Mouse (Mus musculus): Measurements from ENCODE around the gene Tox2. TPM values are rescaled to one million over a fixed set of nuclear protein-coding genes. Genes with fewer than 3 reads are reported as not detected.

The Tox2 gene
- polyA plus RNA-seq, 1 experiment from 2014 or later = 20.6 TPM

- Histone ChIP-seq H3K36me3 (no peaks in the 10 kb centered on the region), H3K9me3 (no peaks in the 10 kb centered on the region), H3K4me3 (no peak overlapping the region), H3K27ac (0 out of 2 replicates have a peak overlapping the region, but pooled peaks have one; percentile 35), H3K4me1 (replicated peaks) (peaks cover 41% of the 10 kb centered on the region), H3K27me3 (peaks cover 26% of the 10 kb centered on the region; the same call in 1 of the 2 replicates), H3K9ac (no peak overlapping the region), H3K4me2 (no peak overlapping the region)
- 43% methylated on average over 12 of the region's 12 CpGs for WGBS
- ATAC-seq (ENCODE audit: low FRiP score) = peak; percentile 50; the same call in 1 of the 2 replicates
These were observed 35.1 kb downstream of the Tox2 start for GRCm38 (mm10) chr2:163237999-163238529.

GRCm38 (mm10) chr2:163239945-163240344, 37.0 kb downstream of the Tox2 start:
- H3K4me1 ChIP-seq (replicated peaks) = peaks cover 49% of the 10 kb centered on the region
- no peak overlapping the region for H3K4me2 ChIP-seq
- H3K9ac ChIP-seq = no peak overlapping the region
- 59% methylated on average over 8 of the region's 8 CpGs for WGBS
- H3K27ac ChIP-seq = no peak overlapping the region; the same call in 1 of the 2 replicates
- no peaks in the 10 kb centered on the region for H3K9me3 ChIP-seq
- H3K36me3 ChIP-seq = no peaks in the 10 kb centered on the region
- ATAC-seq (ENCODE audit: low FRiP score) = no peak
- peaks cover 22% of the 10 kb centered on the region for H3K27me3 ChIP-seq
- H3K4me3 ChIP-seq = no peak overlapping the region

- H3K27me3 ChIP-seq = peaks cover 25% of the 10 kb centered on the region
- no peak overlapping the region for H3K9ac ChIP-seq
- no peak for ATAC-seq (ENCODE audit: low FRiP score)
- H3K4me1 ChIP-seq (replicated peaks) = peaks cover 53% of the 10 kb centered on the region
- no peaks in the 10 kb centered on the region for H3K36me3 ChIP-seq
- H3K4me3 ChIP-seq = no peak overlapping the region
- H3K27ac ChIP-seq = no peak overlapping the region
- no peak overlapping the region for H3K4me2 ChIP-seq
- H3K9me3 ChIP-seq = no peaks in the 10 kb centered on the region
- 19% methylated on average over 5 of the region's 5 CpGs for WGBS
These were observed 38.9 kb downstream of the Tox2 start for GRCm38 (mm10) chr2:163241867-163242266.

GRCm38 (mm10) chr2:163243917-163244852, 41.3 kb downstream of the Tox2 start:
- Histone ChIP-seq H3K9ac (no peak overlapping the region), H3K27me3 (peaks cover 29% of the 10 kb centered on the region), H3K27ac (peak overlapping the region; percentile 49), H3K4me2 (no peak overlapping the region), H3K36me3 (no peaks in the 10 kb centered on the region), H3K9me3 (no peaks in the 10 kb centered on the region), H3K4me3 (no peak overlapping the region), H3K4me1 (replicated peaks) (peaks cover 48% of the 10 kb centered on the region)
- ATAC-seq (ENCODE audit: low FRiP score) = no peak
- WGBS = 59% methylated on average over 12 of the region's 12 CpGs

- 84% methylated on average over 7 of the region's 7 CpGs for WGBS
- ATAC-seq (ENCODE audit: low FRiP score) = no peak
These were observed 46.0 kb downstream of the Tox2 start for GRCm38 (mm10) chr2:163248912-163249311.

GRCm38 (mm10) chr2:163252645-163253044, 49.7 kb downstream of the Tox2 start:
- Histone ChIP-seq H3K4me3 (no peak overlapping the region), H3K27ac (peak overlapping the region; percentile 72; the same call in 1 of the 2 replicates), H3K36me3 (no peaks in the 10 kb centered on the region), H3K4me2 (no peak overlapping the region), H3K4me1 (replicated peaks) (peaks cover 28% of the 10 kb centered on the region), H3K9ac (no peak overlapping the region), H3K9me3 (no peaks in the 10 kb centered on the region), H3K27me3 (peaks cover 9% of the 10 kb centered on the region; the same call in 1 of the 2 replicates)
- WGBS = 91% methylated on average over 2 of the region's 2 CpGs
- no peak for ATAC-seq (ENCODE audit: low FRiP score)

More at GRCm38 (mm10) chr2:163248912-163249311, 46.0 kb downstream of the Tox2 start:
- Histone ChIP-seq H3K27me3 (peaks cover 18% of the 10 kb centered on the region), H3K4me2 (no peak overlapping the region), H3K36me3 (no peaks in the 10 kb centered on the region), H3K9ac (no peak overlapping the region), H3K4me1 (replicated peaks) (peaks cover 46% of the 10 kb centered on the region), H3K4me3 (no peak overlapping the region), H3K9me3 (no peaks in the 10 kb centered on the region), H3K27ac (no peak overlapping the region)

- Histone ChIP-seq H3K4me2 (no peak overlapping the region), H3K4me1 (replicated peaks) (peaks cover 27% of the 10 kb centered on the region), H3K9me3 (no peaks in the 10 kb centered on the region), H3K9ac (0 out of 2 replicates have a peak overlapping the region, but pooled peaks have one; percentile 4), H3K27me3 (peaks cover 7% of the 10 kb centered on the region; the same call in 1 of the 2 replicates), H3K27ac (peak overlapping the region; percentile 72), H3K36me3 (no peaks in the 10 kb centered on the region), H3K4me3 (no peak overlapping the region)
- WGBS = 68% methylated on average over 22 of the region's 22 CpGs
- ATAC-seq (ENCODE audit: low FRiP score) = no peak
These were observed 50.5 kb downstream of the Tox2 start for GRCm38 (mm10) chr2:163253248-163254099.

GRCm38 (mm10) chr2:163254228-163254627, 51.3 kb downstream of the Tox2 start:
- no peaks in the 10 kb centered on the region for H3K36me3 ChIP-seq
- peaks cover 27% of the 10 kb centered on the region for H3K4me1 ChIP-seq (replicated peaks)
- H3K27ac ChIP-seq = peak overlapping the region; percentile 72
- H3K9ac ChIP-seq = no peak overlapping the region
- no peak for ATAC-seq (ENCODE audit: low FRiP score)
- 0 out of 2 replicates have a peak, but pooled peaks cover 4% of the 10 kb centered on the region for H3K27me3 ChIP-seq
- H3K4me3 ChIP-seq = no peak overlapping the region
- H3K9me3 ChIP-seq = no peaks in the 10 kb centered on the region
- H3K4me2 ChIP-seq = no peak overlapping the region
- 81% methylated on average over 6 of the region's 6 CpGs for WGBS

- Histone ChIP-seq H3K9me3 (no peaks in the 10 kb centered on the region), H3K27me3 (no peaks in the 10 kb centered on the region), H3K4me2 (no peak overlapping the region), H3K4me1 (replicated peaks) (peaks cover 32% of the 10 kb centered on the region), H3K9ac (no peak overlapping the region), H3K36me3 (no peaks in the 10 kb centered on the region), H3K4me3 (no peak overlapping the region), H3K27ac (no peak overlapping the region)
- WGBS = 36% methylated on average over 1 of the region's 1 CpGs
- ATAC-seq (ENCODE audit: low FRiP score) = no peak
These were observed 53.8 kb downstream of the Tox2 start for GRCm38 (mm10) chr2:163256765-163257164.

- Histone ChIP-seq H3K36me3 (no peaks in the 10 kb centered on the region), H3K4me1 (replicated peaks) (peaks cover 12% of the 10 kb centered on the region), H3K4me3 (no peak overlapping the region), H3K27me3 (no peaks in the 10 kb centered on the region), H3K9ac (no peak overlapping the region), H3K4me2 (no peak overlapping the region), H3K27ac (peak overlapping the region; percentile 37; the same call in 1 of the 2 replicates), H3K9me3 (no peaks in the 10 kb centered on the region)
- ATAC-seq (ENCODE audit: low FRiP score) = no peak
- WGBS = 67% methylated on average over 6 of the region's 6 CpGs
These were observed 58.6 kb downstream of the Tox2 start for GRCm38 (mm10) chr2:163261362-163262054.

GRCm38 (mm10) chr2:163262055-163262420, 59.1 kb downstream of the Tox2 start:
- H3K27ac ChIP-seq = no peak overlapping the region
- H3K4me3 ChIP-seq = no peak overlapping the region
- 84% methylated on average over 4 of the region's 4 CpGs for WGBS
- H3K4me2 ChIP-seq = no peak overlapping the region
- no peak overlapping the region for H3K9ac ChIP-seq
- no peak for ATAC-seq (ENCODE audit: low FRiP score)
- no peaks in the 10 kb centered on the region for H3K27me3 ChIP-seq
- no peaks in the 10 kb centered on the region for H3K9me3 ChIP-seq
- no peaks in the 10 kb centered on the region for H3K36me3 ChIP-seq
- peaks cover 6% of the 10 kb centered on the region for H3K4me1 ChIP-seq (replicated peaks)
